Mouse (Mus musculus) CH12.LX (cell line): ENCODE data around the gene Mgarp. TPM values are rescaled to one million over a fixed set of nuclear protein-coding genes. Genes with fewer than 3 reads are reported as not detected.
"Not testable (repeated sequence)": the region's sequence is repeated elsewhere in the genome, so short reads cannot be mapped to it uniquely, and the experiment has no call there.

ENCODE experiments used
- DNase-seq: peaks from one replicate; pipeline ENCODE4 v3.0.0-alpha.2; 2013; ENCODE audit errors: extremely low read depth
- H3K27ac ChIP-seq: 2 replicates; pipeline ENCODE4 v1.5.1; 2012; ENCODE audit warnings: low read depth, mild to moderate bottlenecking, control low read depth, moderate library complexity; ENCODE audit not compliant: insufficient read depth
- H3K27me3 ChIP-seq: replicated peaks from 2 replicates; pipeline ENCODE3; 2012; ENCODE audit warnings: inconsistent platforms
- H3K36me3 ChIP-seq, 2 experiments: replicated peaks in 1 of 2; 2 replicates each; pipeline versions ENCODE3 to v1.6.1; 2012; ENCODE audit warnings: inconsistent platforms in 1 of 2, low read length in 1 of 2, mild to moderate bottlenecking in 1 of 2, mixed read lengths in 1 of 2, moderate library complexity in 1 of 2; ENCODE audit not compliant: control insufficient read depth in 1 of 2, insufficient read depth in 1 of 2
- H3K4me1 ChIP-seq, 2 experiments: 2 replicates each; pipeline ENCODE4 v1.6.1; 2012; ENCODE audit warnings: inconsistent platforms in 1 of 2, moderate library complexity in 1 of 2; ENCODE audit not compliant: insufficient read depth in 2 of 2, control insufficient read depth in 1 of 2
- H3K4me2 ChIP-seq: 2 replicates; pipeline ENCODE4 v1.6.1; 2012; ENCODE audit warnings: low read depth, mild to moderate bottlenecking, control low read depth; ENCODE audit not compliant: poor library complexity, insufficient read depth, severe bottlenecking
- H3K4me3 ChIP-seq, 3 experiments: fragments of 150-350 bp in 1 of 3; sonication (generic) in 1 of 3; replicated peaks in 1 of 3; 2 replicates each; pipeline versions ENCODE3 to v1.5.1; 2011 to 2012; ENCODE audit warnings: low read depth in 2 of 3, low read length in 2 of 3, mild to moderate bottlenecking in 2 of 3, moderate library complexity in 2 of 3, control low read depth in 1 of 3, improper control_type of control experiment in 1 of 3, inconsistent platforms in 1 of 3, mixed read lengths in 1 of 3; ENCODE audit not compliant: poor library complexity in 1 of 3
- H3K79me2 ChIP-seq: replicated peaks from 2 replicates; pipeline ENCODE4 v1.6.1; 2012; ENCODE audit warnings: mild to moderate bottlenecking, moderate library complexity; ENCODE audit not compliant: control insufficient read depth, poor library complexity, insufficient read depth, severe bottlenecking; ENCODE audit errors: extremely low read depth
- H3K9ac ChIP-seq: 2 replicates; pipeline ENCODE4 v1.6.1; 2012; ENCODE audit warnings: low read depth, mild to moderate bottlenecking, control low read depth, moderate library complexity; ENCODE audit not compliant: insufficient read depth
- H3K9me3 ChIP-seq: replicated peaks from 2 replicates; pipeline ENCODE3; 2012; ENCODE audit warnings: low read length, inconsistent platforms, mixed read lengths
- BHLHE40 ChIP-seq: IDR thresholded peaks from 2 replicates; pipeline ENCODE4 v1.6.1; 2011; ENCODE audit warnings: mild to moderate bottlenecking, low read depth, low read length, improper control_type of control experiment
- CHD1 ChIP-seq: IDR thresholded peaks from 2 replicates; pipeline ENCODE4 v1.6.1; 2012; ENCODE audit warnings: low read depth, low read length, improper control_type of control experiment, inconsistent platforms
- CHD2 ChIP-seq: IDR thresholded peaks from 2 replicates; pipeline ENCODE4 v1.6.1; 2011; ENCODE audit warnings: low read length, improper control_type of control experiment
- CTCF ChIP-seq, 2 experiments: IDR thresholded peaks in 1 of 2; conservative IDR thresholded peaks in 1 of 2; 2 replicates each; pipeline ENCODE4 v1.5.1; 2011 to 2012; ENCODE audit warnings: low read depth in 2 of 2, low read length in 2 of 2, improper control_type of control experiment in 1 of 2, inconsistent platforms in 1 of 2, mild to moderate bottlenecking in 1 of 2, moderate library complexity in 1 of 2
- E2F4 ChIP-seq: IDR thresholded peaks from 2 replicates; pipeline ENCODE4 v1.6.1; 2011; ENCODE audit warnings: low read depth, low read length, improper control_type of control experiment; ENCODE audit not compliant: insufficient replicate concordance
- ELF1 ChIP-seq: IDR thresholded peaks from 2 replicates; pipeline ENCODE4 v1.6.1; 2014; ENCODE audit warnings: low read depth, mild to moderate bottlenecking, inconsistent platforms, low read length, improper control_type of control experiment
- GABPA ChIP-seq: IDR thresholded peaks from 2 replicates; pipeline ENCODE4 v1.6.1; 2012; ENCODE audit warnings: low read depth, low read length, improper control_type of control experiment, inconsistent platforms; ENCODE audit not compliant: insufficient replicate concordance
- HCFC1 ChIP-seq: IDR thresholded peaks from 2 replicates; pipeline ENCODE4 v1.6.1; 2012; ENCODE audit warnings: low read depth, mild to moderate bottlenecking, inconsistent platforms, low read length, improper control_type of control experiment
- JUND ChIP-seq: conservative IDR thresholded peaks from 2 replicates; pipeline ENCODE4 v1.6.1; 2011; ENCODE audit warnings: low read depth, low read length, improper control_type of control experiment
- MAFK ChIP-seq: IDR thresholded peaks from 2 replicates; pipeline ENCODE4 v1.6.1; 2011; ENCODE audit warnings: low read length, improper control_type of control experiment; ENCODE audit not compliant: insufficient replicate concordance
- MAX ChIP-seq: IDR thresholded peaks from 2 replicates; pipeline ENCODE4 v1.6.1; 2011; ENCODE audit warnings: low read length, improper control_type of control experiment
- MAZ ChIP-seq: IDR thresholded peaks from 2 replicates; pipeline ENCODE4 v1.6.1; 2012; ENCODE audit warnings: low read depth, mild to moderate bottlenecking, inconsistent platforms, low read length, improper control_type of control experiment, moderate library complexity
- MEF2A ChIP-seq: IDR thresholded peaks from 2 replicates; pipeline ENCODE4 v1.6.1; 2014; ENCODE audit warnings: low read depth, mild to moderate bottlenecking, inconsistent platforms, low read length, improper control_type of control experiment, borderline replicate concordance
- NRF1 ChIP-seq: IDR thresholded peaks from 2 replicates; pipeline ENCODE4 v1.6.1; 2014; ENCODE audit warnings: low read depth, mild to moderate bottlenecking, inconsistent platforms, low read length, improper control_type of control experiment, moderate library complexity
- RCOR1 ChIP-seq: conservative IDR thresholded peaks from 2 replicates; pipeline ENCODE4 v1.6.1; 2012; ENCODE audit warnings: low read depth, mild to moderate bottlenecking, inconsistent platforms, low read length, improper control_type of control experiment
- SMC3 ChIP-seq: IDR thresholded peaks from 2 replicates; pipeline ENCODE4 v1.6.1; 2011; ENCODE audit warnings: low read depth, low read length, improper control_type of control experiment
- TBP ChIP-seq: conservative IDR thresholded peaks from 2 replicates; pipeline ENCODE4 v1.6.1; 2011; ENCODE audit warnings: low read depth, low read length, improper control_type of control experiment
- UBTF ChIP-seq: IDR thresholded peaks from 2 replicates; pipeline ENCODE4 v1.6.1; 2012; ENCODE audit warnings: low read depth, mild to moderate bottlenecking, inconsistent platforms, low read length, improper control_type of control experiment, moderate library complexity
- USF1 ChIP-seq: IDR thresholded peaks from 2 replicates; pipeline ENCODE4 v1.6.1; 2014; ENCODE audit warnings: low read depth, mild to moderate bottlenecking, inconsistent platforms, low read length, improper control_type of control experiment
- ZC3H11A ChIP-seq: IDR thresholded peaks from 2 replicates; pipeline ENCODE4 v1.6.1; 2012; ENCODE audit warnings: low read depth, mild to moderate bottlenecking, inconsistent platforms, low read length, improper control_type of control experiment
- ZKSCAN1 ChIP-seq: IDR thresholded peaks from 2 replicates; pipeline ENCODE4 v1.6.1; 2012; ENCODE audit warnings: low read depth, inconsistent platforms, low read length, improper control_type of control experiment, borderline replicate concordance
- ZNF384 ChIP-seq: IDR thresholded peaks from 2 replicates; pipeline ENCODE4 v1.6.1; 2012; ENCODE audit warnings: low read depth, low read length, improper control_type of control experiment, inconsistent platforms
- dilution Hi-C: fragments of 300-500 bp; cut with MboI; formaldehyde crosslinking; loops from 2 replicates; pipeline ENCODE4 v1.14.3; 2020; ENCODE audit warnings: low sequenced_read_pairs; ENCODE audit not compliant: extremely low pct_unique_long_range_greater_than_20kb, extremely low pct_ligation_motif_present
- in situ Hi-C: fragments of 300-500 bp; cut with MboI; formaldehyde crosslinking; loops from 3 replicates; pipeline ENCODE4 v1.14.3; 2019; ENCODE audit warnings: low sequenced_read_pairs, low pct_ligation_motif_present, low pct_unique_long_range_greater_than_20kb, mixed read lengths
- polyA plus RNA-seq: library from polyadenylated mRNA; unstranded; fragments of >175 nt; gene quantifications from 2 replicates; pipeline ENCODE4 v1.2.1, GENCODE M21; 2012; ENCODE audit warnings: low read depth; ENCODE audit not compliant: insufficient read length
- total RNA-seq, 2 experiments: library from RNA; depleted of rRNA; stranded (reverse); fragments of 300-350 nt in 1 of 2; fragments of >200 nt in 1 of 2; gene quantifications; 2 replicates each; pipeline ENCODE4 v1.2.3; 2012 to 2014

Mgarp gene
- total and polyA plus RNA-seq, 3 experiments = not detected

GRCm38 (mm10) chr3:51402054-51402453, 5.5 kb upstream of the Mgarp start:
- H3K9ac ChIP-seq, H3K9me3 ChIP-seq, H3K4me3 ChIP-seq, H3K79me2 ChIP-seq, H3K27me3 ChIP-seq, dilution Hi-C loops, in situ Hi-C loops, H3K4me2 ChIP-seq, DNase-seq, H3K27ac ChIP-seq: not testable (repeated sequence)
- peak in 1 of 2 experiments; percentile 45; a peak in 2 of 4 replicates for TF ChIP-seq CTCF (conservative IDR thresholded peaks at IDR 0.05 in 1 of 2, IDR thresholded peaks at IDR 0.05 in 1 of 2; ENCODE audit: low read depth in 2 of 2, low read length in 2 of 2)
- Histone ChIP-seq H3K36me3 (peaks cover 24 to 43% of the 10 kb centered on the region in 2 experiments), H3K4me1 (peaks cover 2 to 19% of the 10 kb centered on the region in 2 experiments; a peak in 3 of 4 replicates)

- no peaks in the 10 kb centered on the region for H3K27me3 ChIP-seq
- in situ Hi-C loops = no loop called here
- H3K36me3 ChIP-seq = peaks cover 15 to 30% of the 10 kb centered on the region in 2 experiments
- H3K9me3 ChIP-seq = no peaks in the 10 kb centered on the region
- H3K79me2 ChIP-seq = no peaks in the 10 kb centered on the region
- no peak overlapping the region for H3K27ac ChIP-seq
- TF ChIP-seq E2F4 (no peak), MEF2A (no peak), RCOR1 (no peak), UBTF (no peak), CHD1 (no peak), ELF1 (no peak), MAFK (no peak), ZNF384 (no peak)
- peak overlapping the region; percentile 5; the same call in 1 of the 2 replicates for H3K4me2 ChIP-seq
- peaks cover 2 to 13% of the 10 kb centered on the region in 2 experiments; a peak in 2 of 4 replicates for H3K4me1 ChIP-seq
- no peak for DNase-seq
- H3K4me3 ChIP-seq = no peak overlapping the region
- H3K9ac ChIP-seq = no peak overlapping the region
- dilution Hi-C loops = no loop called here
Observed at GRCm38 (mm10) chr3:51400682-51401081, 4.1 kb upstream of the Mgarp start.

GRCm38 (mm10) chr3:51399531-51399930, 3.0 kb upstream of the Mgarp start:
- H3K27ac ChIP-seq = no peak overlapping the region

More at GRCm38 (mm10) chr3:51399531-51399930, 3.0 kb upstream of the Mgarp start:
- TF ChIP-seq USF1 = no peak
- no peak for TF ChIP-seq SMC3
- no peak for TF ChIP-seq ZC3H11A
- no peak for TF ChIP-seq NRF1
- no peak for TF ChIP-seq HCFC1
- TF ChIP-seq BHLHE40 = no peak
- no peak for TF ChIP-seq GABPA
- TF ChIP-seq TBP = no peak
- TF ChIP-seq ZKSCAN1 = no peak
- no peak for TF ChIP-seq MAZ
- TF ChIP-seq CHD1 = no peak
- no peak for TF ChIP-seq MAX
- no peak for TF ChIP-seq ZNF384
- TF ChIP-seq E2F4 = no peak
- TF ChIP-seq JUND = no peak
- no peak for TF ChIP-seq CHD2
- dilution Hi-C loops (no loop called here), in situ Hi-C loops (no loop called here)
- peaks cover 2 to 13% of the 10 kb centered on the region in 2 experiments; a peak in 2 of 4 replicates for H3K4me1 ChIP-seq
- H3K36me3 ChIP-seq = peaks cover 11 to 20% of the 10 kb centered on the region in 2 experiments
- H3K9me3 ChIP-seq = no peaks in the 10 kb centered on the region
- no peaks in the 10 kb centered on the region for H3K27me3 ChIP-seq
- H3K79me2 ChIP-seq = no peaks in the 10 kb centered on the region
- no peak for DNase-seq
- no peak overlapping the region for H3K4me3 ChIP-seq
- H3K4me2 ChIP-seq = no peak overlapping the region
- no peak overlapping the region for H3K9ac ChIP-seq
